Mouse (Mus musculus) retina, adult 2 months (tissue): Measurements from ENCODE around the gene Hpd.
A peak's percentile ranks its signal among the peaks of the same experiment; 100 is the strongest.
"Not testable (repeated sequence)": the region's sequence is repeated elsewhere in the genome, so short reads cannot be mapped to it uniquely, and the experiment has no call there.

Experiments
- DNase-seq: peaks from one replicate; pipeline ENCODE4 v3.0.0-alpha.2; 2012; ENCODE audit warnings: low read depth, low spot score

Hpd gene

GRCm38 (mm10) chr5:123182651-123183050, at the start of gene Hpd:
Gene Hpd, minus strand, starts transcription at chr5:123182727.
- no peak for DNase-seq

GRCm38 (mm10) chr5:123232180-123232579, 49.7 kb upstream of the Hpd start:
- no peak for DNase-seq

- no peak for DNase-seq
These were observed 46.8 kb upstream of the Hpd start for GRCm38 (mm10) chr5:123229296-123229695.

GRCm38 (mm10) chr5:123228524-123228922, 46.0 kb upstream of the Hpd start:
- DNase-seq: no peak

GRCm38 (mm10) chr5:123227762-123228523, 45.4 kb upstream of the Hpd start:
- peak; percentile 89 for DNase-seq

- no peak for DNase-seq
These were observed 44.3 kb upstream of the Hpd start for GRCm38 (mm10) chr5:123226851-123227250.

GRCm38 (mm10) chr5:123223861-123224260, 41.3 kb upstream of the Hpd start:
- DNase-seq: not testable (repeated sequence)

- DNase-seq: no peak
These were observed 40.5 kb upstream of the Hpd start for GRCm38 (mm10) chr5:123223051-123223410.

GRCm38 (mm10) chr5:123222346-123223050, 40.0 kb upstream of the Hpd start:
- not testable (repeated sequence) for DNase-seq

GRCm38 (mm10) chr5:123203591-123203990, 21.1 kb upstream of the Hpd start:
- not testable (repeated sequence) for DNase-seq

GRCm38 (mm10) chr5:123202771-123203170, 20.2 kb upstream of the Hpd start:
- DNase-seq: not testable (repeated sequence)

GRCm38 (mm10) chr5:123201987-123202386, 19.5 kb upstream of the Hpd start:
- DNase-seq: no peak

- DNase-seq: no peak
These were observed 19.0 kb upstream of the Hpd start for GRCm38 (mm10) chr5:123201523-123201892.

GRCm38 (mm10) chr5:123200816-123201522, 18.4 kb upstream of the Hpd start:
- not testable (repeated sequence) for DNase-seq

GRCm38 (mm10) chr5:123198523-123198922, 16.0 kb upstream of the Hpd start:
- DNase-seq: no peak

GRCm38 (mm10) chr5:123196746-123197145, 14.2 kb upstream of the Hpd start:
- no peak for DNase-seq

- no peak for DNase-seq
These were observed 13.0 kb upstream of the Hpd start for GRCm38 (mm10) chr5:123195500-123196000.

- DNase-seq: no peak
These were observed 12.3 kb upstream of the Hpd start for GRCm38 (mm10) chr5:123194856-123195255.

- DNase-seq: no peak
These were observed 10.9 kb upstream of the Hpd start for GRCm38 (mm10) chr5:123193436-123193835.

GRCm38 (mm10) chr5:123192606-123193150, 10.2 kb upstream of the Hpd start:
- no peak for DNase-seq

GRCm38 (mm10) chr5:123191427-123191826, 8.9 kb upstream of the Hpd start:
- DNase-seq: no peak

- DNase-seq: no peak
These were observed 8.4 kb upstream of the Hpd start for GRCm38 (mm10) chr5:123190912-123191311.
